Mouse (Mus musculus): ENCODE data around the gene Ldhc. TPM values are rescaled to one million over a fixed set of nuclear protein-coding genes. Genes with fewer than 3 reads are reported as not detected.

Gene Ldhc
- total RNA-seq, 4 experiments from 2014 or later = not detected

DNA sequence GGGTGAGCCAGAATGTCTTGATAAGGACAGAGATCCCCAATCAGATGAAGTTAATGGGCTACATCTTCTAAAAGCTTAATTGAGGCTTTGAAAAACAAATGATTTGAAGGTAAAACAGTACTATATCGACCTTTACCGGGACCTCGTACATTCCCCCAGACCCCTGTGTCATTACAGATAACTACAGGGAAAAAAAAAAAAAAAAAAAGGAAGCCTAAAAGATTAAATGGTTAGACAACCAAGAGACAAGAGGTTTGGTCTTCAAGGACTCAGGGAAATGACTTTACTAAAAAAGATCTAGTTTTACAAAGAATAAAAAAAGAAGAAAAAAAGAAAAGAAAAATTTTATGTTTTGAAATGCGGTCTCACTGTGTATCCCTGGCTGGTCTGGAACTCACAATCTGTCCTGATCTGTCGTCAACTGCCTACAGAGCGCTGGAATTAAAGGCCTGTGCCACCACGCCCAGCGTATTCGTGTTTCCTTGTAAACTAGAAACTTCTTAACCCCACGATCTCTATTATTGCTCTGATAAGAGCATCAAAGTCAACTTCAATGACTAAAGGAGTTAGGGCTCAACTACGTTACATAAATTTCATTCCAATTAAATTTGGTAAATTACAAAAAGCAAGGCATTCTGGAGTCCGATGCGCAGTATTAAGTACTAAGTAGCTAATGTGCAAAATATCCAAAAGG, 57.8 kb downstream of the Ldhc start:
- no peak for DNase-seq

- peak; percentile 88 for DNase-seq
These were observed 58.7 kb downstream of the Ldhc start, which contains the start of gene Tsg101 for GRCm38 (mm10) chr7:46919551-46920176. TSS of gene Tsg101 (minus strand) at chr7:46919969.

- no peak for DNase-seq
These were observed 61.1 kb downstream of the Ldhc start for GRCm38 (mm10) chr7:46922075-46922474.

Other genes with a start within 250 kb of the Ldhc start
- 10 to 100 TPM; 29.2 to 47.3 (median 37.2) TPM for gene Sergef, start 221.4 kb upstream of the Ldhc start, total RNA-seq (2022)
- gene Tph1, start 188.7 kb upstream of the Ldhc start, total RNA-seq (2022) = not detected
- gene Saal1, start 150.5 kb upstream of the Ldhc start, total RNA-seq (2022) = 10 to 100 TPM in 2 of 4 experiments, 1 to 10 TPM in 2; 6.4 to 12.4 (median 10.2) TPM
- gene Saa3, start 145.5 kb upstream of the Ldhc start, total RNA-seq (2022) = 1 to 10 TPM; 1.1 to 7.4 (median 4.6) TPM
- not detected for gene Saa4, start 128.6 kb upstream of the Ldhc start, total RNA-seq (2022)
- gene Saa1, start 118.2 kb upstream of the Ldhc start, total RNA-seq (2022) = not detected
- gene Saa2, start 109.4 kb upstream of the Ldhc start, total RNA-seq (2022) = not detected
- gene Hps5, start 65.1 kb upstream of the Ldhc start, total RNA-seq (2022) = 10 to 100 TPM; 26.4 to 40.6 (median 34.7) TPM
- 10 to 100 TPM; 32.0 to 41.3 (median 39.0) TPM for gene Gtf2h1, start 65.1 kb upstream of the Ldhc start, total RNA-seq (2022)
- gene Ldha, start 19.7 kb upstream of the Ldhc start, total RNA-seq (2022) = 100 to 1,000 TPM; 146 to 275 (median 231) TPM
- gene Tsg101, start 58.8 kb downstream of the Ldhc start, total RNA-seq (2022) = 10 to 100 TPM; 72.4 to 91.6 (median 78.7) TPM
- gene Uevld, start 97.3 kb downstream of the Ldhc start, total RNA-seq (2022) = 10 to 100 TPM; 17.6 to 23.9 (median 21.9) TPM
- not detected for gene Gm9999, start 122.4 kb downstream of the Ldhc start, total RNA-seq (2022)
- 10 to 100 TPM; 17.3 to 19.7 (median 18.9) TPM for gene Spty2d1, start 147.2 kb downstream of the Ldhc start, total RNA-seq (2022)
- gene Tmem86a, start 189.4 kb downstream of the Ldhc start, total RNA-seq (2022) = 100 to 1,000 TPM in 1 of 4 experiments, 10 to 100 TPM in 3; 37.9 to 108 (median 75.8) TPM

All from adrenal gland, adult 8-10 months (tissue).